Mouse (Mus musculus): ENCODE data around the gene Mrto4. TPM values are rescaled to one million over a fixed set of nuclear protein-coding genes. Genes with fewer than 3 reads are reported as not detected.

Gene Mrto4
- polyA plus RNA-seq, 1 experiment from 2014 or later, result 88.1 TPM

DNA sequence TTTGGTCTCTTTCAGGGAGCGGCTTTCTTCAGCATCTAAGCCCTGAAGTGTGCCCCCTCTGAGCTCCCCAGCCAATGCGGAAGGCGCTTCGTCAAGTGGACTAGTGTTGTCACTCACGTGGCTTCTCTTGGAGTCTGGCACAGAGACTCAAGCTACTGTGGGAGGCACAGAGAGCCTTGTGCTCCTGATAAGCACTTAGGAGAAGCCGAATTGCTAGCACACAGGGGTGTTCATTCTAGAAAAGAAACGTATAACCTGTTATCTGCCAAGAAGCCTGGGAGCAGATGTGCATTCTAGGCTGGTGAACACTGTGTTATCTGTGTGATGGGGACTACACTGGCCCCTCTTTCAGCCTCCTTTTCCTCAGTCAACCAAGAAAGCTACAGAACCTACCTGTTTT is 16.9 kb downstream of the Mrto4 start:
- no peak overlapping the region for H3K4me3 ChIP-seq
- H3K27ac ChIP-seq, result no peak overlapping the region
- H3K36me3 ChIP-seq, result no peaks in the 10 kb centered on the region
- no peaks in the 10 kb centered on the region for H3K4me1 ChIP-seq (replicated peaks)
- H3K27me3 ChIP-seq, result peaks cover 25% of the 10 kb centered on the region
- H3K4me2 ChIP-seq, result no peak overlapping the region
- no peaks in the 10 kb centered on the region for H3K9me3 ChIP-seq
- no peak for ATAC-seq (ENCODE audit: low FRiP score)
- H3K9ac ChIP-seq, result no peak overlapping the region
- 68% methylated on average over 7 of the region's 7 CpGs for WGBS

DNA sequence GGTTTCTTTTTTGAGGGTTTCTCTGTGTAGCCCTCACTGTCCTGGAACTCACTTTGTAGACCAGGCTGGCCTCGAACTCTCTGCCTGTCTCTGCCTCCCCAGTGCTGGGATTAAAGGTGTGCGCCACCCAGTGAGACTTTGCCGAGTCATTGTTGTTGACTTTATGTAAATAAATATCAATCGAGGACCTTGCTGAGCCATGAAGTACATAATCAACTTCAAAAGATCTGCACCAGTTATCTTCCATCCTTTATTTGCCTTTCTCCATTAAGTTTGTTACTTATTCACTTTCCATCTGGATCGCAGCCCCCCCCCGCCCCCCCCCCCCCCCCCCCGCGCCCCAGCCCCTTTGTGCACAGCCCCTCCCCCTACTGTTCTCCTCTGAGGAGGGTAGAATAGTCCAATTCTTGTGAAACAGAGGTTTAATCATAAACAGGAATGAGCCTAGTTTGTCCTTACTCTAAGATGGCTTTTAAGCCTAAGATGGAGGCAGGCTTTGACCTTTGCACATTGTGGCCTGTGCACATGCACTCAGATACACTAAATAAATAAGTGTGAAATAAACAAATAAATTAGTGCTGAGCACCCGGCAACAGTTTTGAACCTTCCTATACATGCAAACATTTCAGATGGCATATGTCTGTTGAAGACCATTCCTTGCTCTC is 17.6 kb downstream of the Mrto4 start:
- Histone ChIP-seq H3K9ac (no peak overlapping the region), H3K27me3 (peaks cover 25% of the 10 kb centered on the region), H3K27ac (no peak overlapping the region), H3K4me3 (no peak overlapping the region), H3K9me3 (no peaks in the 10 kb centered on the region), H3K4me1 (replicated peaks) (no peaks in the 10 kb centered on the region), H3K4me2 (no peak overlapping the region), H3K36me3 (no peaks in the 10 kb centered on the region)
- no peak for ATAC-seq (ENCODE audit: low FRiP score)
- WGBS, result 62% methylated on average over 8 of the region's 9 CpGs

DNA sequence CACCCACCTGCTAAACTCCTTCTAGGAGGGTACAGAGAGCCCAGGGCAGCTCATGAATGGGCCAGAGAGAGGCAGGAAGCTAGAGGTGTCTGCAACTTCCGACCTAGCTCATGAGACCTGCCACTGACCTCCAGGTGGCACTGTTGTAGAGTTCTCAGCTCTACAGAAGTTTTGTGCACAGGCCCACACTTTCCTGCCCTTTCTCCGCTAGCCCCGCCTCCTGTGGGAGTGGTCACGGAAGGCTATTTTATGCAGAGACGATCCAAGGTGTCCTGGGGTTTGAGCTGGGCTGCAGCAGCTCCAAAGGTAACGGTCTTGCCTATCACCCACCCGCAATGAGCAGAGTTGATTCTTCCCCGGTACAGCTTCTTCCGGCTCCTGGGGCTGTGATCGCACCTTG is 21.8 kb downstream of the Mrto4 start:
- no peak for ATAC-seq (ENCODE audit: low FRiP score)
- WGBS, result 9% methylated on average over 10 of the region's 10 CpGs
- H3K27me3 ChIP-seq, result peaks cover 8% of the 10 kb centered on the region; the same call in 1 of the 2 replicates
- no peaks in the 10 kb centered on the region for H3K36me3 ChIP-seq
- no peak overlapping the region for H3K27ac ChIP-seq
- H3K4me3 ChIP-seq, result no peak overlapping the region
- peak overlapping the region; percentile 33 for H3K4me2 ChIP-seq
- no peaks in the 10 kb centered on the region for H3K4me1 ChIP-seq (replicated peaks)
- H3K9me3 ChIP-seq, result no peaks in the 10 kb centered on the region
- H3K9ac ChIP-seq, result no peak overlapping the region

DNA sequence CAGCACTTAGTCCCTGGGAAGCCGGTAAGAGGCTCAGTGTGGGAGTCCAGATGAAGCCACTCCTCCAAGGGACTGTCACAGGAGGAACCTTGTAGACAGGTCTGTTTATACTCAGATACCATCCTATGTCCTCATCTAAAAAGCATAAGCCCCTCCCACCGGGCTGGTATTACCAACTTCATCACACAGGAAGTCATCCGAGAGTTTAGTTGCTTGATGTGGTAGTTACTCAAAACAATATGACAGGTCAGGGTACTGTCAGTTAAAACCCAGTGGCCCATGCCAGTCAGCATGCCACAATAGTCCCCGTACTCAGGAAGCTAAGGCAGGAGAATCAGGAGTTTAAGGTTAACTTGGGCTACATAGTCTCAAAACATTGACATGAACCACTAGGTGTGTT is 32.6 kb downstream of the Mrto4 start:
- Histone ChIP-seq H3K4me1 (replicated peaks) (no peaks in the 10 kb centered on the region), H3K27me3 (no peaks in the 10 kb centered on the region), H3K36me3 (peaks cover 43% of the 10 kb centered on the region), H3K4me2 (no peak overlapping the region), H3K9me3 (no peaks in the 10 kb centered on the region), H3K9ac (no peak overlapping the region), H3K27ac (no peak overlapping the region), H3K4me3 (no peak overlapping the region)
- no peak for ATAC-seq (ENCODE audit: low FRiP score)
- 90% methylated on average over 4 of the region's 4 CpGs for WGBS

DNA sequence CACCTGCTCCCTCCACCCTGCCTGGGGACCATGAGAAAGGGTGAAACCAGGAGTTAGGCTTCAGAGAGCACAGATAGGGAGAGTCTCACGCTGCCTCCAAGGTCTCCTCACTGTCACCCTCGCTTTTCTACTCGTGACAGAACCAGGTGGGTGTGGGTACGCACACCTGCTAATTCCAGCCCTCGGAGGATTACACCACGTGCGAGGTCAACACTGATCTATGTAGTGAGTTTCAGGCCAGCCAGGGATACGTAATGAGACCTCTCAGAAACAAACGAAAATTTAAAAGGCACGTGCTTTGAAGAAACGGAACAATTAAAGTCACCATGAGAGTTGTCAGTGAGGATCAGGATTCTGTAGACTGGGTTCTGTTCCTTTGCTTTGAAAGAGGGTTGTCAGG is 33.9 kb downstream of the Mrto4 start:
- no peak for ATAC-seq (ENCODE audit: low FRiP score)
- Histone ChIP-seq H3K4me2 (no peak overlapping the region), H3K4me3 (no peak overlapping the region), H3K4me1 (replicated peaks) (no peaks in the 10 kb centered on the region), H3K27ac (no peak overlapping the region), H3K36me3 (peaks cover 52% of the 10 kb centered on the region), H3K27me3 (no peaks in the 10 kb centered on the region), H3K9me3 (no peaks in the 10 kb centered on the region), H3K9ac (no peak overlapping the region)
- 91% methylated on average over 11 of the region's 11 CpGs for WGBS

DNA sequence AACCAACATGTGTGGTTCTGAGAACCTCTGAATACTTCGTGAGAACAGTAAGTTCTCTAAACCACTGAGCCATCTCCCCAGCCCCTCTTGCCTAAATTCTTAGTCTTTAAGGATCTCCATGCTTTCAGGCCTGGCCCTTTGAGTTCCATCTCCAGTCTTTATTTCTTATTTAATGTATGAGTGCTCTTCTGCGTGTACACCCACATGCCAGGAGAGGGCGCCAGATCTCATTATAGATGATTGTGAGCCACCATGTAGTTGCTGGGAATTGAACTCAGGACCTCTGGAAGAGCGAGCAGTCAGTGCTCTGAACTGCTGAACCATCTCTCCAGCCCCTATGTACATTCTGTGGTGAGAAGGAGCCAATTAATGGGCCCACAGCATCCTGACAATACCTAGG is 39.7 kb downstream of the Mrto4 start:
- Histone ChIP-seq H3K36me3 (peaks cover 32% of the 10 kb centered on the region), H3K4me2 (no peak overlapping the region), H3K9me3 (no peaks in the 10 kb centered on the region), H3K27ac (no peak overlapping the region), H3K4me1 (replicated peaks) (peaks cover 40% of the 10 kb centered on the region), H3K27me3 (0 out of 2 replicates have a peak, but pooled peaks cover 13% of the 10 kb centered on the region), H3K4me3 (no peak overlapping the region), H3K9ac (no peak overlapping the region)
- no peak for ATAC-seq (ENCODE audit: low FRiP score)
- WGBS, result 59% methylated on average over 4 of the region's 4 CpGs

DNA sequence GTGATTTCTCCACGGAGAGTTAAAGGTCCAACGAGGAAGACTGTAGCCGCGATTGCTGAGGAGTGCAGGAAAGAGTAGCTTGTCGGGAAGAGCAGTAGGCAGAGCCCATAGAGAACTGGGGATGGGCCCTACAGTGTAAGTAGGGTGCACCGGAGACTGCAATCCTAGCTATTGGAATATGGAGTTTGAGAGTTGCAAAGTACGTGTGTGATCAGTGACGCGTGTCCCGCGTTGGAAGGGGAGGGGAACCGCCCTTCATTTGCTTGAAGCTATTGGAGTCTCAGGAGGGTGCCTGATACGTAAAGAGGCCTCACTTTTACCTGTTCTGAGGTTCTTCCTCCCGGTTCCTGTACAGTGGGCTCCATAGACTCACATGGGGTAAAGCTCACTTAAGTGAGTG is 40.7 kb downstream of the Mrto4 start:
- Histone ChIP-seq H3K27ac (no peak overlapping the region), H3K9ac (peak overlapping the region; percentile 88), H3K36me3 (peaks cover 28% of the 10 kb centered on the region), H3K4me2 (peak overlapping the region; percentile 94), H3K27me3 (0 out of 2 replicates have a peak, but pooled peaks cover 13% of the 10 kb centered on the region), H3K4me3 (peak overlapping the region; percentile 80), H3K9me3 (no peaks in the 10 kb centered on the region), H3K4me1 (replicated peaks) (peaks cover 40% of the 10 kb centered on the region)
- no peak for ATAC-seq (ENCODE audit: low FRiP score)
- WGBS, result 15% methylated on average over 14 of the region's 14 CpGs

DNA sequence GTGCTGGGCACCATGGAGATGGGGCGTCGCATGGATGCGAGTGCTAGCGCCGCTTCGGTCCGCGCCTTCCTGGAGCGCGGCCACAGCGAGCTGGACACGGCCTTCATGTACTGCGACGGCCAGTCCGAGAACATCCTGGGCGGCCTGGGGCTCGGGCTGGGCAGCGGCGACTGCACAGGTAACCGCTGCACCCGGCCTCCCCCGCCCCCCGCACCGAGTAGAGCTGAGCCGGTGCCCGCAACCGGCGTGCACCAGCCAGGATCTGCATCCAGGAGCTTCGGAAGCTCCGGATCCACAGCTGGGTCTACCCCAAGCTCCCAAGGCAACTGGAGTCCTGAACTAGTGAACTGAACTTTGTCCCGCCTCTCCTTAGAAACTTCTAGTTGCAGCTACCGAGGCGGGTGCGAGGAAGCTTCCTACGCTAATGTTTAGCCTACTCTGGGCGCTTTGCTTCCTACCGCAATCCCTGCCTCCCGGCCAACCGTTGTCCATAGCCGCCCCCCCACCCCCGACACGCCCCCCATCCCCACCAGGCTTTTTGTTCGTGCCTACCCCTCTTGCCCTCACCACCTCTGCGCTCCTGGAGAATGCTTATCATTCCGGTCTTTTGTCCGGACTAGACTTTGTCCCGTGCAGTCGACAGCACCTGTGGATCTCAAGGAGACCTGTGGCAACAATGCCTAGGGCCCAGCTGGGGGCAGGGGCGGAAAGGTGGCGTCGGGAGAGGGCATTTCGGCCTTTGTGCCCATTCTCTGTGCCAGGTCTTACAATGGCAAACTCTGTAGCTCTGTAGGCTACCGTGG is 41.3 kb downstream of the Mrto4 start:
- Histone ChIP-seq H3K4me2 (peak overlapping the region; percentile 94), H3K4me1 (replicated peaks) (peaks cover 40% of the 10 kb centered on the region), H3K36me3 (peaks cover 31% of the 10 kb centered on the region), H3K9ac (peak overlapping the region; percentile 88), H3K4me3 (peak overlapping the region; percentile 80), H3K9me3 (no peaks in the 10 kb centered on the region), H3K27me3 (0 out of 2 replicates have a peak, but pooled peaks cover 13% of the 10 kb centered on the region), H3K27ac (peak overlapping the region; percentile 84)
- peak; percentile 79 for ATAC-seq (ENCODE audit: low FRiP score)
- WGBS, result under 1% methylated on average over 53 of the region's 53 CpGs

DNA sequence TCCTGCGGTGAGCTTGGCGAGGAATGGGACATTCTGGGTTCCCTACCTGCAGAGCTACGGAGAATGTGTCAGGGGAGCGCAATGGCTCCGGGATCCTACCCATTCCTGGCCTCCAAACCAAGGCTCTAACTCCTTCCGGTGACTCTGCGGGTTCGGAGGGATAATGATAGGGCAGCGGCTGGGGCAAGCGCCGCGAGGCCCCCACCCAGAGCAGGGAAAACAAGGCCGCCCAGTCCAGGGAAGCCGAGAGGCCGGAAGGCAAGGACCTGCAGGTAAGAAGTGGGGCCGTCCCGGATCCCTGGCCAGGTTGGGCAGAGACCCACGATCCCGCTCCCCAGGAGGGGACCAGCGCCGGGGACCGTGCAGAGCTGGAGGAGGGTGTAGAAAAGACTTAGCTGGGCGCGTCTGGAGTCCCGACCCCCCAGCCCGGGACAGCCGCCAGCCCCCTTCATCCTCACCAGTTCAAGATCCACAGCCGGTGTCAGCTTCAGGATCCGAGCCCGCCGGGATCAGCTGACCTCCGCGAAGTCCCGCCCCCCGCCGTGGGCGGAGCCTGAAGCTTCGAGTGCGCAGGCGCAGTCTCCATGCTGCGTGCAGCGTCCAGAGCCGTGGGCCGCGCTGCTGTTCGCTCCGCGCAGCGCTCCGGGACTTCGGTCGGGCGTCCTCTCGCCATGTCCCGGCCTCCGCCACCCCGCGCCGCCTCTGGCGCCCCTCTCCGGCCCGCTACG is 42.0 kb downstream of the Mrto4 start, which contains the start of the genes Pqlc2 and Akr7a5:
TSS of gene Pqlc2 (minus strand) at position 538 of the 728 bp plus-strand sequence.
TSS of gene Akr7a5 (plus strand) at position 574 of the 728 bp plus-strand sequence.
- H3K9me3 ChIP-seq, result no peaks in the 10 kb centered on the region
- peak within 1 kb of the TSS; percentile 80 for H3K4me3 ChIP-seq
- peaks cover 31% of the 10 kb centered on the region for H3K36me3 ChIP-seq
- under 1% methylated on average over 63 of the region's 63 CpGs for WGBS
- peak within 1 kb of the TSS; percentile 94 for H3K4me2 ChIP-seq
- peak; percentile 86 for ATAC-seq (ENCODE audit: low FRiP score)
- peaks cover 40% of the 10 kb centered on the region for H3K4me1 ChIP-seq (replicated peaks)
- H3K27ac ChIP-seq, result peak within 1 kb of the TSS; percentile 84
- H3K9ac ChIP-seq, result peak within 1 kb of the TSS; percentile 88
- 0 out of 2 replicates have a peak, but pooled peaks cover 13% of the 10 kb centered on the region for H3K27me3 ChIP-seq

DNA sequence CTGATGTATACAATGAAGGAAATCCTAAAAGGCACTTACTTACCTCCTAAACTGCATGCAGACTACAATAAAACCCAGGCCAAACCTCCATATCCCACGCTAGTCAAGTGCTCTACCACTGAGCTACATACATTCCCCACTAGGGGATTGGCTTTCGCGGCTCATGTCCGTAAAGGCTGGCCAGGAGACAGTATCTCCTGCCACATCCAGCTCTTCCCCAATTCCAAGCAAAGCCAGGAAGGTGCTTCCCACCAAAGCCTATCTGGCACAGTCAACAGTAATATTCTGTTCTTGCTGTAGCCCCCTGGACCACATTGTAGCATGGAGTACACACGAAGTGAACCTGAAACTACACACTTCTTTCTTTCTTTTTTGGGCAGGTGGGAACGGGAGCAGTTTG is 42.7 kb downstream of the Mrto4 start:
- no peaks in the 10 kb centered on the region for H3K9me3 ChIP-seq
- no peak for ATAC-seq (ENCODE audit: low FRiP score)
- H3K27ac ChIP-seq, result no peak overlapping the region
- peaks cover 31% of the 10 kb centered on the region for H3K36me3 ChIP-seq
- 21% methylated on average over 6 of the region's 6 CpGs for WGBS
- 0 out of 2 replicates have a peak, but pooled peaks cover 13% of the 10 kb centered on the region for H3K27me3 ChIP-seq
- H3K4me3 ChIP-seq, result peak overlapping the region; percentile 80
- peak overlapping the region; percentile 94 for H3K4me2 ChIP-seq
- H3K4me1 ChIP-seq (replicated peaks), result peaks cover 40% of the 10 kb centered on the region
- H3K9ac ChIP-seq, result peak overlapping the region; percentile 88

DNA sequence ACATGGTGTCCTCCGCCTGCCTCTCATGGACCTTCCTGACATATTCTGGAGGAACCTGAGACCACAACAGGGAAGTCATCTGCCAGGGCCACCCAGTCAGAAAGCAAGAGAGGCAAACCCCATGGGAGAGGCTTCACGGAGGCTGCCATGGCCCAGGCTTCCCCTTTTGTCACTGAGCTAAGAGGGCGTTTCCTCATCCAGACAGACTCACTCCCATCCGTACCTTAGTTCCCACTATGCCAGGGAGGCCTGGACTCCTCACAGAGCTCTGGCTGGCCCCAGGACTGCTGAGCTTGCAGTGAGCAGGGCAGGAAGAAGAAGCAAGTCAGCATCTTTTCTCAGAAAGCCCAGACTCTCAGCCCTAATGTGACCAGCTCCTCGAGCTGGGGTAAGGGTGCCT is 44.5 kb downstream of the Mrto4 start:
- peaks cover 27% of the 10 kb centered on the region for H3K36me3 ChIP-seq
- ATAC-seq (ENCODE audit: low FRiP score), result no peak
- WGBS, result 80% methylated on average over 5 of the region's 5 CpGs
- H3K4me1 ChIP-seq (replicated peaks), result peaks cover 40% of the 10 kb centered on the region
- no peak overlapping the region for H3K27ac ChIP-seq
- H3K4me3 ChIP-seq, result no peak overlapping the region
- 0 out of 2 replicates have a peak, but pooled peaks cover 13% of the 10 kb centered on the region for H3K27me3 ChIP-seq
- H3K4me2 ChIP-seq, result no peak overlapping the region
- no peak overlapping the region for H3K9ac ChIP-seq
- H3K9me3 ChIP-seq, result no peaks in the 10 kb centered on the region

DNA sequence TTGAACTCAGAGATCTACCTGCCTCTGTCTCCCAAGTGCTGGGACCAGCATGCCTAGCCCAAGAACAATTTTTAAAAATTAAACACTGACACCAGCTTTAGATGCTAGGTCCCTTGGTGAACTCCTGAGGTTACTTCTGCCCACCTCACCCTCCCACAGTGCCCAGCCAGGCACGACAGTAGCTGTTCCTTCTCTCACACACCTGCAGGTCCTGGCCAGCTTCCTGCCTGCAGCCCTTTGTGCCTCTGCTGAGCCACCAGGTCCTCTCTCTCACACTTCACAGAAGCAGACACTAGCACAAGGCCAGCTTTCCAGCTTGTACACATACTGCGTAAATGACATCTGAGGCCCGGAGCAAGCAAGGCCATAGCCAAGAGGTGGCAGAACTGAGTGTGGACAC is 46.9 kb downstream of the Mrto4 start:
- ATAC-seq (ENCODE audit: low FRiP score), result no peak

More for the DNA sequence above, 46.9 kb downstream of the Mrto4 start:
- Histone ChIP-seq H3K27ac (no peak overlapping the region), H3K4me2 (no peak overlapping the region), H3K9ac (0 out of 2 replicates have a peak overlapping the region, but pooled peaks have one; percentile 1), H3K9me3 (no peaks in the 10 kb centered on the region), H3K36me3 (peaks cover 51% of the 10 kb centered on the region), H3K4me1 (replicated peaks) (peaks cover 26% of the 10 kb centered on the region), H3K4me3 (no peak overlapping the region), H3K27me3 (0 out of 2 replicates have a peak, but pooled peaks cover 5% of the 10 kb centered on the region)
- 92% methylated on average over 3 of the region's 3 CpGs for WGBS

All from hindbrain, embryonic 13.5 days (tissue).